ENCODE assay signal across 8 mouse cellular contexts in the genomic region with DNA sequence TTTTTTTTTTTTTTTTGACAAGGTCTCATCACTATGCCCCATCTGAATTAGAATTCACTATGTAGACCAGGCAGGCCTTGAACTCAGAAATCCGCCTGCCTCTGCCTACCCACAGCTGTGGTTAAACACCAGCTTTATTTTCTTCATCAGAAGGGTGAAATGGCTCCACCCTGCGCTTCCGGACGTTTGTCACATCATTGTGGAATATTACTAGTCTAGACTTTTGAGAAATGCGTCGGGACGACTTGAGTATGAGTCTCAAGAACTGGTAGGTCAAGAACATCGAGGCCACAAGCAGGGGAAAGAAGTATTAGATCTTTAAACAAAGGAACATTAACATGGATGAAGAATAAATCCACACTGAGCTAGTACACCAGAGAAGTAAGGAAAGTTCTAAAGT. TPM values are rescaled to one million over a fixed set of nuclear protein-coding genes. Genes with fewer than 3 reads are reported as not detected.
A peak's percentile ranks its signal among the peaks of the same experiment; 100 is the strongest.
DNase-seq lines count a peak whose midpoint lies in the region; ATAC-seq and TF ChIP-seq lines count a peak whose summit lies in the region.
"Had no signal": no experiment of that assay in that cellular context is flagged by ENCODE, and none has a peak within 500 bp of the region (broad histone marks: within the 10 kb centered on the region; RNA-seq: fewer than 3 reads in every experiment).

No protein-coding gene starts in this region.

- peak overlapping the region; percentile 94 for H3K4me2 ChIP-seq in lung, postnatal 0 days (replicated peaks; ENCODE audit: low read depth, low read length)
- H3K4me2 ChIP-seq in forebrain, embryonic 12.5 days, result peak overlapping the region; percentile 87
- peak overlapping the region; percentile 57 for H3K4me2 ChIP-seq in limb, embryonic 14.5 days (replicated peaks; ENCODE audit: low read depth, low read length, severe bottlenecking)
- peak overlapping the region; percentile 56 for H3K4me2 ChIP-seq in stomach, embryonic 16.5 days (ENCODE audit: low read depth, low read length)

- WGBS in lung, postnatal 0 days, result 60% methylated on average over 8 of the region's 8 CpGs
- WGBS in forebrain, embryonic 12.5 days, result 83% methylated on average over 8 of the region's 8 CpGs
- 79% methylated on average over 8 of the region's 8 CpGs for WGBS in limb, embryonic 14.5 days
- 72% methylated on average over 8 of the region's 8 CpGs for WGBS in stomach, embryonic 16.5 days

- TF ChIP-seq POLR2A in limb, embryonic 14.5 days (IDR thresholded peaks at IDR 0.05; ENCODE audit: borderline replicate concordance, extremely low read depth, insufficient read depth, insufficient read length), result no peak

- 0 out of 2 replicates have a peak, but pooled peaks cover under 1% of the 10 kb centered on the region for H3K36me3 ChIP-seq in lung, postnatal 0 days (ENCODE audit: insufficient read depth, low read length)
- H3K36me3 ChIP-seq in forebrain, embryonic 12.5 days (replicated peaks), result peaks cover 7% of the 10 kb centered on the region
- H3K36me3 ChIP-seq in limb, embryonic 14.5 days (ENCODE audit: control insufficient read depth, insufficient read depth, low read length), result peaks cover 21% of the 10 kb centered on the region
- H3K36me3 ChIP-seq in stomach, embryonic 16.5 days (ENCODE audit: control insufficient read depth, insufficient read depth, low read length), result peaks cover 8% of the 10 kb centered on the region; the same call in 1 of the 2 replicates

- H3K9ac ChIP-seq in lung, postnatal 0 days (replicated peaks; ENCODE audit: low read depth), result peak overlapping the region; percentile 70
- H3K9ac ChIP-seq in forebrain, embryonic 12.5 days, result peak overlapping the region; percentile 87; the same call in 1 of the 2 replicates
- peak overlapping the region; percentile 82 for H3K9ac ChIP-seq in limb, embryonic 14.5 days (ENCODE audit: low read depth, low read length, severe bottlenecking)
- H3K9ac ChIP-seq in stomach, embryonic 16.5 days (ENCODE audit: low read length), result peak overlapping the region; percentile 88

- peaks cover 15% of the 10 kb centered on the region for H3K4me1 ChIP-seq in lung, postnatal 0 days (ENCODE audit: insufficient read depth, low read depth, low read length)
- peaks cover 50% of the 10 kb centered on the region for H3K4me1 ChIP-seq in forebrain, embryonic 12.5 days
- H3K4me1 ChIP-seq in limb, embryonic 14.5 days (ENCODE audit: control insufficient read depth, insufficient read depth, low read length), result peaks cover 46% of the 10 kb centered on the region
- H3K4me1 ChIP-seq in stomach, embryonic 16.5 days (ENCODE audit: control insufficient read depth, insufficient read depth, low read length), result peaks cover 30% of the 10 kb centered on the region

- TF ChIP-seq CTCF in lung, postnatal 0 days (IDR thresholded peaks at IDR 0.05), result no peak

- H3K27me3 ChIP-seq in lung, postnatal 0 days (replicated peaks; ENCODE audit: insufficient read depth, low read length), result no peaks in the 10 kb centered on the region
- peaks cover 12% of the 10 kb centered on the region; the same call in 1 of the 2 replicates for H3K27me3 ChIP-seq in forebrain, embryonic 12.5 days
- no peaks in the 10 kb centered on the region for H3K27me3 ChIP-seq in limb, embryonic 14.5 days (ENCODE audit: control insufficient read depth, insufficient read depth, low read length)
- no peaks in the 10 kb centered on the region for H3K27me3 ChIP-seq in stomach, embryonic 16.5 days (ENCODE audit: control insufficient read depth, insufficient read depth, low read length)

- peak overlapping the region; percentile 75; the same call in 1 of the 2 replicates for H3K4me3 ChIP-seq in lung, postnatal 0 days (ENCODE audit: low read depth, low read length)
- peak overlapping the region; percentile 82 for H3K4me3 ChIP-seq in forebrain, embryonic 12.5 days (replicated peaks)
- peak overlapping the region; percentile 80 for H3K4me3 ChIP-seq in limb, embryonic 14.5 days (replicated peaks; ENCODE audit: low read length)
- H3K4me3 ChIP-seq in stomach, embryonic 16.5 days (replicated peaks; ENCODE audit: low read length), result peak overlapping the region; percentile 72

- TF ChIP-seq EP300 in lung, postnatal 0 days (IDR thresholded peaks at IDR 0.05), result no peak

- no peak for ATAC-seq in lung, postnatal 0 days
- ATAC-seq in forebrain, embryonic 12.5 days (ENCODE audit: low FRiP score), result no peak
- ATAC-seq in limb, embryonic 14.5 days (ENCODE audit: low FRiP score, low read depth), result no peak
- ATAC-seq in stomach, embryonic 16.5 days (ENCODE audit: insufficient read depth, low FRiP score), result no peak
- ATAC-seq in granulocyte monocyte progenitor cell, adult 5-6 weeks (replicated peaks; ENCODE audit: poor library complexity, severe bottlenecking), result no peak

- no peaks in the 10 kb centered on the region for H3K9me3 ChIP-seq in lung, postnatal 0 days (ENCODE audit: low read length)
- no peaks in the 10 kb centered on the region for H3K9me3 ChIP-seq in forebrain, embryonic 12.5 days
- H3K9me3 ChIP-seq in limb, embryonic 14.5 days (ENCODE audit: control insufficient read depth, low read length), result no peaks in the 10 kb centered on the region
- no peaks in the 10 kb centered on the region for H3K9me3 ChIP-seq in stomach, embryonic 16.5 days (replicated peaks; ENCODE audit: control insufficient read depth, low read length)

- no peak for DNase-seq in lung, postnatal 0 days (ENCODE audit: low spot score)
- DNase-seq in lung, postnatal 14 days, result no peak
- DNase-seq in limb, embryonic 14.5 days (ENCODE audit: low spot score), result no peak
- DNase-seq in right cerebral cortex, postnatal 14 days, result no peak

- peak overlapping the region; percentile 94 for H3K27ac ChIP-seq in lung, postnatal 0 days (ENCODE audit: low read length)
- H3K27ac ChIP-seq in forebrain, embryonic 12.5 days, result peak overlapping the region; percentile 99
- peak overlapping the region; percentile 99 for H3K27ac ChIP-seq in limb, embryonic 14.5 days (replicated peaks; ENCODE audit: low read depth, low read length)
- peak overlapping the region; percentile 97 for H3K27ac ChIP-seq in stomach, embryonic 16.5 days (ENCODE audit: low read length)

RNA-seq across cellular contexts. Expression of gene Eno1, which starts 0.5 kb away (rescaled TPM):
- 305 and 319 TPM in 2 replicates for polyA plus RNA-seq in lung, postnatal 0 days (2015; fragmentation: Nextera tagmentation; extraction: Ambion mirVana)
- 1,282 and 1,334 TPM in 2 replicates for polyA plus RNA-seq in forebrain, embryonic 12.5 days (2016; fragmentation: Nextera tagmentation; extraction: Ambion mirVana)
- polyA plus RNA-seq in limb, embryonic 14.5 days (2012; rRNA removed), result 675 and 907 TPM in 2 replicates
- polyA plus RNA-seq in limb, embryonic 14.5 days (2014; fragmentation: Nextera tagmentation; extraction: Ambion mirVana), result 1,291 and 1,302 TPM in 2 replicates
- 1,435 and 1,468 TPM in 2 replicates for polyA plus RNA-seq in stomach, embryonic 16.5 days (2015; fragmentation: Nextera tagmentation; extraction: Ambion mirVana)
- total RNA-seq in granulocyte monocyte progenitor cell, adult 5-6 weeks (2014; fragmentation: Nextera tagmentation), result 409 and 424 TPM in 2 replicates
- total RNA-seq in granulocyte monocyte progenitor cell, adult 5-6 weeks (2017), result 380 and 423 TPM in 2 replicates

RNA-seq across cellular contexts. Expression of gene Car6, which starts 34.9 kb away (rescaled TPM):
- 0.27 and 0.32 TPM in 2 replicates for polyA plus RNA-seq in lung, postnatal 0 days (2015; fragmentation: Nextera tagmentation; extraction: Ambion mirVana)
- not detected in 2 replicates for polyA plus RNA-seq in forebrain, embryonic 12.5 days (2016; fragmentation: Nextera tagmentation; extraction: Ambion mirVana)
- 0.14 and 0.26 TPM in 2 replicates for polyA plus RNA-seq in limb, embryonic 14.5 days (2012; rRNA removed)
- polyA plus RNA-seq in limb, embryonic 14.5 days (2014; fragmentation: Nextera tagmentation; extraction: Ambion mirVana), result 0.14 TPM in 1 of 2 replicates, not detected in the other
- polyA plus RNA-seq in stomach, embryonic 16.5 days (2015; fragmentation: Nextera tagmentation; extraction: Ambion mirVana), result not detected in 2 replicates
- total RNA-seq in granulocyte monocyte progenitor cell, adult 5-6 weeks (2014; fragmentation: Nextera tagmentation), result not detected in 2 replicates
- not detected in 2 replicates for total RNA-seq in granulocyte monocyte progenitor cell, adult 5-6 weeks (2017)
- total RNA-seq: left cerebral cortex, postnatal 14 days had no signal

RNA-seq across cellular contexts. Expression of gene Rere, which starts 45.4 kb away (rescaled TPM):
- 15.7 and 16.0 TPM in 2 replicates for polyA plus RNA-seq in lung, postnatal 0 days (2015; fragmentation: Nextera tagmentation; extraction: Ambion mirVana)
- polyA plus RNA-seq in forebrain, embryonic 12.5 days (2016; fragmentation: Nextera tagmentation; extraction: Ambion mirVana), result 41.5 and 44.4 TPM in 2 replicates
- polyA plus RNA-seq in limb, embryonic 14.5 days (2012; rRNA removed), result 43.3 and 51.3 TPM in 2 replicates
- polyA plus RNA-seq in limb, embryonic 14.5 days (2014; fragmentation: Nextera tagmentation; extraction: Ambion mirVana), result 28.5 and 32.3 TPM in 2 replicates
- 19.4 and 23.1 TPM in 2 replicates for polyA plus RNA-seq in stomach, embryonic 16.5 days (2015; fragmentation: Nextera tagmentation; extraction: Ambion mirVana)
- 78.8 and 90.6 TPM in 2 replicates for total RNA-seq in granulocyte monocyte progenitor cell, adult 5-6 weeks (2014; fragmentation: Nextera tagmentation)
- 11.8 and 22.7 TPM in 2 replicates for total RNA-seq in granulocyte monocyte progenitor cell, adult 5-6 weeks (2017)
